Mouse (Mus musculus): ENCODE results near the gene Tespa1. TPM values are rescaled to one million over a fixed set of nuclear protein-coding genes. Genes with fewer than 3 reads are reported as not detected.

Tespa1 gene
- 100 to 1,000 TPM; 217 to 227 TPM for polyA plus RNA-seq (2017; shearing (Covaris generic))

DNA sequence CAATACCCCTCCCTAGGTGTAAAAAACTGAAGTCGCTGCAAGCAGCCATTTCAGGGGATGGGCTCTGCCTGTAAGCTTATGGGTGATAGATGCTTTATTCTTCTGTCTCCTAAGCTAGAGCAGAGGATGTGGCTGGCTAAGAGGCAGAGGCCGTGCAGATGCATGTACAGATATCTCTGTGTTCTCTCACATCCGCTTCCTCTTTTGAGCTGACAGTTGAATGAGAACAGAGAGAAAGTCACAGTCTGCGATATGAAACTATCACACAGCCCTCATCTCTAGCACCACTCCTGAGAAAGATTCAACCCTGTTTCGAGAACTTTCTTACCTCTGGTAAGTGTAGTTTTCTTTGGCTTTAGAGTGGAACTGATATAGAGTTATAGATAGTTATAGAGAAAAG, at the start of gene Tespa1:
TSS of gene Tespa1 (plus strand) at position 234 of the 400 bp plus-strand sequence.

DNA sequence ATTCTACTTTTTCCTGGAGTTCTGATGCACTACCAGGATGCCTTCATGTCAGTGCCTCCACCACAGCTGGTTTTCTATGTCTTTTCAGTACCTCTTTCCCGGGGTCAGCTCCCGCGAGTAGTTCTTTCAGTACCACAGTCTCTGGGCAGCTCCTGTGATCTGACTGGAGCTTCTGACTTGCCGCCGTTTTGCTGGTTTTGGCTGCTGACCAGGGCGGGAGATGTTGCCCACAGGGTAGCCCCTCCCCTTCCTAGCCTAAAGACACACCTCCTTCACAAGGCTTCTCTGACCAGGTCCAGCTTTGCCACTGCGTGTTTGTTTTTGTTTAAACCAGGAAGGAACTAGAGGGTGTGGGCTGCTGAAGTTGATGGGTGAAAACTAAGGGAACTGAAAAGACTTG, 42.6 kb upstream of the Tespa1 start, which contains the start of gene Neurod4:
TSS of gene Neurod4 (minus strand) at position 175 of the 400 bp plus-strand sequence.

DNA sequence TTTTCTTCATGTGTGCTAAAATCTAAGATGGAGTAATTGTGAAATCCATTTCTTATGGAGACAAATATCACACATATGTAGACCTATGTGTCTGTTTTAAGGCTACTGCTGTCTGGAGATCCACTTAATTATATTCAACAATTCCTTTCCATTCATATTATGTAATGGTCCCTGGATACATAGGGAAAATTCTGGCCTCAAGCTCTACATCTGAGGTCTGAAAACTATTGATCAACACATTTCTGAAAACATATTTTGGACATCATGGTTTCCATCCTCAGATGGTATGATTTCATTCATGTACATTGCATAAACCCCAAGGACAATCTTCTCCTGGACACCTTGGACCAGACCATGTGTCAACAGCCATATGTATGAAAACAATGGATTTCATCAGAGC, 71.6 kb downstream of the Tespa1 start, which contains the start of gene Vmn2r84:
TSS of gene Vmn2r84 (minus strand) at position 101 of the 400 bp plus-strand sequence.

Other genes with a start within 250 kb of the Tespa1 start
- gene Olfr823, start 207.5 kb upstream of the Tespa1 start, polyA plus RNA-seq (2017; shearing (Covaris generic)), result not detected
- under 1 TPM; 0.29 to 0.94 TPM for gene Olfr824, start 192.9 kb upstream of the Tespa1 start, polyA plus RNA-seq (2017; shearing (Covaris generic))
- not detected for gene Olfr825, start 156.1 kb upstream of the Tespa1 start, polyA plus RNA-seq (2017; shearing (Covaris generic))
- under 1 TPM; 0.19 to 0.62 TPM for gene Olfr826, start 138.7 kb upstream of the Tespa1 start, polyA plus RNA-seq (2017; shearing (Covaris generic))
- gene Olfr827, start 108.5 kb upstream of the Tespa1 start, polyA plus RNA-seq (2017; shearing (Covaris generic)), result not detected
- under 1 TPM in 1 of 2 experiments, not detected in 1; 0.06 TPM for gene Neurod4, start 42.6 kb upstream of the Tespa1 start, polyA plus RNA-seq (2017; shearing (Covaris generic))
- gene Vmn2r84, start 71.5 kb downstream of the Tespa1 start, polyA plus RNA-seq (2017; shearing (Covaris generic)), result under 1 TPM; 0.78 to 0.81 TPM
- gene Vmn2r85, start 106.8 kb downstream of the Tespa1 start, polyA plus RNA-seq (2017; shearing (Covaris generic)), result not detected
- under 1 TPM; 0.02 to 0.28 TPM for gene Vmn2r86, start 133.2 kb downstream of the Tespa1 start, polyA plus RNA-seq (2017; shearing (Covaris generic))
- gene Vmn2r87, start 174.5 kb downstream of the Tespa1 start, polyA plus RNA-seq (2017; shearing (Covaris generic)), result not detected

All from inflammation-experienced regulatory T-cells (primary cell).